Mouse (Mus musculus) gonadal fat pad, adult 2 months (tissue): ENCODE measurements around the gene Olfr449. TPM values are rescaled to one million over a fixed set of nuclear protein-coding genes. Genes with fewer than 3 reads are reported as not detected.

Experiments
- DNase-seq: peaks from one replicate; pipeline ENCODE4 v3.0.0-alpha.2; 2012; ENCODE audit warnings: low read depth
- polyA plus RNA-seq: library from polyadenylated mRNA; depleted of rRNA; stranded (reverse); fragments of >200 nt; gene quantifications from 2 replicates; pipeline ENCODE4 v1.2.3, GENCODE M21; 2012; rRNA removed

Olfr449 gene
- polyA plus RNA-seq: not detected in 2 replicates

- no peak for DNase-seq
These were observed at the start of gene Olfr449 for GRCm38 (mm10) chr6:42834084-42834483. Olfr449 (plus strand) TSS chr6:42834384.

- no peak for DNase-seq
These were observed 49.4 kb upstream of the Olfr449 start, which contains the start of gene Olfr452 for GRCm38 (mm10) chr6:42784793-42785192. Olfr452 (plus strand) TSS chr6:42785093.

GRCm38 (mm10) chr6:42790247-42790948, 43.8 kb upstream of the Olfr449 start:
- no peak for DNase-seq

GRCm38 (mm10) chr6:42790949-42791556, 43.1 kb upstream of the Olfr449 start:
- no peak for DNase-seq

GRCm38 (mm10) chr6:42794982-42795381, 39.2 kb upstream of the Olfr449 start:
- DNase-seq: no peak

GRCm38 (mm10) chr6:42811639-42812038, 22.5 kb upstream of the Olfr449 start, which contains the start of gene Olfr450:
Olfr450 (plus strand) TSS chr6:42811939.
- no peak for DNase-seq

GRCm38 (mm10) chr6:42860222-42860819, 26.1 kb downstream of the Olfr449 start:
- DNase-seq: peak; percentile 2

GRCm38 (mm10) chr6:42869695-42870094, 35.5 kb downstream of the Olfr449 start:
- no peak for DNase-seq

GRCm38 (mm10) chr6:42876323-42876722, 42.1 kb downstream of the Olfr449 start:
- DNase-seq: no peak

Other genes starting within 250 kb of the Olfr449 start
- gene Tcaf3, start 236.7 kb upstream of the Olfr449 start, polyA plus RNA-seq: not detected in 2 replicates
- 3.0 and 4.2 TPM in 2 replicates for gene Tcaf2, start 189.1 kb upstream of the Olfr449 start, polyA plus RNA-seq
- gene Tcaf1, start 124.3 kb upstream of the Olfr449 start, polyA plus RNA-seq: 38.8 and 50.3 TPM in 2 replicates
- not detected in 2 replicates for gene Olfr453, start 95.0 kb upstream of the Olfr449 start, polyA plus RNA-seq
- gene Olfr38, start 78.0 kb upstream of the Olfr449 start, polyA plus RNA-seq: not detected in 2 replicates
- gene Olfr452, start 49.3 kb upstream of the Olfr449 start, polyA plus RNA-seq: not detected in 2 replicates
- not detected in 2 replicates for gene Olfr450, start 22.4 kb upstream of the Olfr449 start, polyA plus RNA-seq
- not detected in 2 replicates for gene Olfr448, start 56.1 kb downstream of the Olfr449 start, polyA plus RNA-seq
- gene Olfr447, start 74.5 kb downstream of the Olfr449 start, polyA plus RNA-seq: not detected in 2 replicates
- gene Olfr446, start 87.0 kb downstream of the Olfr449 start, polyA plus RNA-seq: not detected in 2 replicates
- gene Olfr444, start 114.7 kb downstream of the Olfr449 start, polyA plus RNA-seq: not detected in 2 replicates